Mouse (Mus musculus): ENCODE results near the gene Fndc1. TPM values are rescaled to one million over a fixed set of nuclear protein-coding genes. Genes with fewer than 3 reads are reported as not detected.

Gene Fndc1
- total RNA-seq (2022): 10 to 100 TPM in 3 of 4 experiments, 1 to 10 TPM in 1; 8.3 to 11.7 (median 10.6) TPM

GRCm38 (mm10) chr17:7826819-7827515, at the start of gene Fndc1:
TSS of gene Fndc1 (minus strand) at chr17:7827302.
- DNase-seq (ENCODE audit: low spot score): peak; percentile 45

GRCm38 (mm10) chr17:7876541-7876940, 49.4 kb upstream of the Fndc1 start:
- DNase-seq (ENCODE audit: low spot score): no peak

- DNase-seq (ENCODE audit: low spot score): no peak
Measured at GRCm38 (mm10) chr17:7875941-7876461, 48.9 kb upstream of the Fndc1 start.

- DNase-seq (ENCODE audit: low spot score): no peak
Measured at GRCm38 (mm10) chr17:7874776-7875531, 47.9 kb upstream of the Fndc1 start.

- no peak for DNase-seq (ENCODE audit: low spot score)
Measured at GRCm38 (mm10) chr17:7873382-7873781, 46.3 kb upstream of the Fndc1 start.

GRCm38 (mm10) chr17:7871800-7872199, 44.7 kb upstream of the Fndc1 start:
- DNase-seq (ENCODE audit: low spot score): no peak

- no peak for DNase-seq (ENCODE audit: low spot score)
Measured at GRCm38 (mm10) chr17:7870862-7871605, 43.9 kb upstream of the Fndc1 start.

GRCm38 (mm10) chr17:7869114-7869513, 42.0 kb upstream of the Fndc1 start:
- no peak for DNase-seq (ENCODE audit: low spot score)

- peak; percentile 63 for DNase-seq (ENCODE audit: low spot score)
Measured at GRCm38 (mm10) chr17:7868631-7869030, 41.5 kb upstream of the Fndc1 start.

GRCm38 (mm10) chr17:7864740-7865139, 37.6 kb upstream of the Fndc1 start:
- no peak for DNase-seq (ENCODE audit: low spot score)

- DNase-seq (ENCODE audit: low spot score): peak; percentile 72
Measured at GRCm38 (mm10) chr17:7863745-7864144, 36.6 kb upstream of the Fndc1 start.

GRCm38 (mm10) chr17:7860845-7861360, 33.8 kb upstream of the Fndc1 start:
- DNase-seq (ENCODE audit: low spot score): no peak

- DNase-seq (ENCODE audit: low spot score): no peak
Measured at GRCm38 (mm10) chr17:7857658-7858057, 30.6 kb upstream of the Fndc1 start.

- DNase-seq (ENCODE audit: low spot score): no peak
Measured at GRCm38 (mm10) chr17:7855851-7856250, 28.7 kb upstream of the Fndc1 start.

GRCm38 (mm10) chr17:7851979-7852378, 24.9 kb upstream of the Fndc1 start:
- DNase-seq (ENCODE audit: low spot score): no peak

- DNase-seq (ENCODE audit: low spot score): no peak
Measured at GRCm38 (mm10) chr17:7851527-7851926, 24.4 kb upstream of the Fndc1 start.

GRCm38 (mm10) chr17:7850246-7850645, 23.1 kb upstream of the Fndc1 start:
- DNase-seq (ENCODE audit: low spot score): no peak

- DNase-seq (ENCODE audit: low spot score): peak; percentile 76
Measured at GRCm38 (mm10) chr17:7840505-7841290, 13.6 kb upstream of the Fndc1 start.

GRCm38 (mm10) chr17:7827586-7827985, 484 bp upstream of the Fndc1 start:
- DNase-seq (ENCODE audit: low spot score): no peak

- DNase-seq (ENCODE audit: low spot score): peak; percentile 39
Measured at GRCm38 (mm10) chr17:7825416-7825815, 1.7 kb downstream of the Fndc1 start.
